Mouse (Mus musculus): ENCODE measurements around the gene Nkx2-1.
A peak's percentile ranks its signal among the peaks of the same experiment; 100 is the strongest.
"Not testable (repeated sequence)": the region's sequence is repeated elsewhere in the genome, so short reads cannot be mapped to it uniquely, and the experiment has no call there.

The Nkx2-1 gene

GRCm38 (mm10) chr12:56536884-56537265, at the start of gene Nkx2-1:
Nkx2-1 (minus strand) TSS chr12:56536908.
- DNase-seq (ENCODE audit: low read depth), result no peak

- DNase-seq (ENCODE audit: low read depth), result peak; percentile 36
These were observed 4.4 kb upstream of the Nkx2-1 start for GRCm38 (mm10) chr12:56541068-56541467.

GRCm38 (mm10) chr12:56540591-56540990, 3.9 kb upstream of the Nkx2-1 start:
- DNase-seq (ENCODE audit: low read depth), result no peak

- DNase-seq (ENCODE audit: low read depth), result no peak
These were observed 1.9 kb upstream of the Nkx2-1 start for GRCm38 (mm10) chr12:56538601-56539000.

- no peak for DNase-seq (ENCODE audit: low read depth)
These were observed 1.2 kb upstream of the Nkx2-1 start for GRCm38 (mm10) chr12:56537931-56538330.

DNA sequence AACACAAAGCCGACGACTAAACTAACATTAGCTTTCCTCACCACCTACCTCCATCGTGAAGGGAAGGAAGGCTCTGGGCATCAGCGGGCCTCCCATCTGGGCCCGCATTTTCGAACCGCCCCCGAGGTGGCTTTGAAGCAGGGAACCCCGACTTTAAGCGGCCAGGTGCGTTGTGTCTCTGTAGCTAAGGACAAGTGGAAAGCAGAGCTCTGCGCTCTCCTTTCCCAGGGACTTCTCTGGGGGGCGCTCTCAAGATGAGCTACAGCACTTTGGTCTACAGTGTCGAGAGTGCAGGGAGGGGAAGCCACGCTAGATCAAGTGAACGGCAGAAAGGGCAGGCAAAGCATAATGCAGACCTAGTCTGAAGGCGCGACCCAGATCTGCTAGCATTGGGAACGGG, 634 bp upstream of the Nkx2-1 start:
- DNase-seq (ENCODE audit: low read depth), result no peak

DNA sequence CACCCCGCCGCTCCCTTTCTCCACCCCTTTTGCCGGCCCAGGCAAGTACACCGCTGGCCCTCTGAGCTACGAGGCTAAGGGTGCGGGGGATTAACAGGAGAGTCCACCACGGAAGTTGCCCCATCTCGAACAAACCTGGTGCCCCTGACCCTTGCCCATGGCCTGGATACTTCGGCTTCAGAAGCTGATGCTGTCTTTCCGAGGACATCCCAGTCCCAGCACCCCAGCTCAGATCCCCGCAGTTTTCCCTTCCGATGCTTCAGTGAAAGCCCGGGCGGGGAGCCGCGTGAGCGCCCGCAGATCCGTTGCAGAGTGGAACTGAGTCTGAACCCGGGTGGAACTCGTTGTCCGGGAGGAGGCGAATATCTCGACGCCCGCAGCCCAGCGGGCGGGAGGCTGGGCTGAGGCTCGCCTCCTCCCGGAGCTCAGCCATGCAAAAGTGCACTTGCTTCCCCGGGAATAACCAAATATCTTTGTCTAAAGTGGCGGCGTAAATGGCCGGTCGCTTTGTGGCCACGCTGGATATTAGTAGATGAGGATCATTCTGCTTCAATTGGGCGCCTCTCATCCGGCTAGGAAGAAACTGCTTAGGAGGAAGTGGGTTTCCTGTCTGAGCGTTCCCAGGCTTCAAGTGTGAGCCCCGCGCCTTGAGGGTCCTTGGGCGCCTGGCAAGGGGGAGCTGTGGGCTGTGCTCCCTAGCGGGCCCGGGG, 379 bp downstream of the Nkx2-1 start:
- no peak for DNase-seq (ENCODE audit: low read depth)

GRCm38 (mm10) chr12:56535411-56536173, 1.1 kb downstream of the Nkx2-1 start:
- no peak for DNase-seq (ENCODE audit: low read depth)

GRCm38 (mm10) chr12:56534651-56535326, 1.9 kb downstream of the Nkx2-1 start:
- no peak for DNase-seq (ENCODE audit: low read depth)

GRCm38 (mm10) chr12:56534311-56534650, 2.4 kb downstream of the Nkx2-1 start:
- DNase-seq (ENCODE audit: low read depth), result no peak

GRCm38 (mm10) chr12:56533501-56534310, 3.0 kb downstream of the Nkx2-1 start:
- no peak for DNase-seq (ENCODE audit: low read depth)

DNA sequence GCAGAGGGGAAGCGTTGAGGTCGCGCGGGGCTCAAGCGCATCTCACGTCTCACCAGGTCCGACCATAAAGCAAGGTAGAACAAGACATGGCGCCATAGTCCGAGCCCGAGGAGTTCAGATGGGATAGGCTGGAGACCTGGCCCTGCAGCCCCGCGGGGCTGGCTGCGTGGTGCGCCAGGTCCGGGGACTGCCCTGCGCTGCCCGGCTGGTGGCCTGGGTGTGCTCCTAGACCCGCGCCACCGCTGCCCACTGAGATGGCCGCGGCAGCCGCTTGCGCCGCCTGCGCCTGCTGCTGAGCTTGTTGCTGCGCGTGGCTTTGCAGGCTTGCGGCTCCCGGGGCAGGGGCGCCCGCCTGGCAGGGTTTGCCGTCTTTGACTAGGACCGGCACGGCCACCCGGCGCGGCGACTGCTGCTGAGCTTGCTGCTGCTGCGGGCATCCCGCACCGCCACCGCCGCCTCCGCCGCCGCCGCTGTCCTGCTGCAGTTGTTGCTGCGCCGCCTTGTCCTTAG, 3.7 kb downstream of the Nkx2-1 start:
- DNase-seq (ENCODE audit: low read depth), result no peak

GRCm38 (mm10) chr12:56532142-56532541, 4.6 kb downstream of the Nkx2-1 start:
- DNase-seq (ENCODE audit: low read depth), result no peak

DNA sequence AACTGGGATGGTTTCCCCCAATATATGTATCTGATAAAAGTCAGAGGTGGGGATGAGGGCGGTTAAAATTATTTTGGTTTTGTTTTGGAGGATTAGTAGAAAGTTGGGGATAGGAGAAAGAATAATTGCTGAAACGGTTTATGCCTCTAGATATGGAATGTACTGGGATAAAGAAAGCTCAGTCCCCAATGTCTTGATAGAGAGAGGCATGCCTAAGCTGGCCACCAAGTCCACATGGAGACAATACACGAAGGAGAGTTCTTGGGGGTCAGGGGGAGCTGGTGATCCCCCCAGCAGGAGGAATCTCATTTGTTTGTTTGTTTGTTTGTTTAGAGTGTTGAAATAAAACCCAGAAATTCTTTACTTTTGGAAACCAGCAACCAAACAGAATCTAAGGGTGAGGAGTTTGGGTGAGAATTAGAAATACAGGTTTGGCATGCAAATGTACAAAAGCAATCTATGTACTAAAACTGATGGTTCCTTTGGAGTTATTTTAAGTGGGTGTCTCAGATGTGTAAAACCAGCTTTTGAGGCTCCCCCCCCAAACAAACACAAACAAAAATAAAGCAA, 5.6 kb downstream of the Nkx2-1 start:
- DNase-seq (ENCODE audit: low read depth), result no peak

- no peak for DNase-seq (ENCODE audit: low read depth)
These were observed 6.8 kb downstream of the Nkx2-1 start for GRCm38 (mm10) chr12:56529931-56530330.

DNA sequence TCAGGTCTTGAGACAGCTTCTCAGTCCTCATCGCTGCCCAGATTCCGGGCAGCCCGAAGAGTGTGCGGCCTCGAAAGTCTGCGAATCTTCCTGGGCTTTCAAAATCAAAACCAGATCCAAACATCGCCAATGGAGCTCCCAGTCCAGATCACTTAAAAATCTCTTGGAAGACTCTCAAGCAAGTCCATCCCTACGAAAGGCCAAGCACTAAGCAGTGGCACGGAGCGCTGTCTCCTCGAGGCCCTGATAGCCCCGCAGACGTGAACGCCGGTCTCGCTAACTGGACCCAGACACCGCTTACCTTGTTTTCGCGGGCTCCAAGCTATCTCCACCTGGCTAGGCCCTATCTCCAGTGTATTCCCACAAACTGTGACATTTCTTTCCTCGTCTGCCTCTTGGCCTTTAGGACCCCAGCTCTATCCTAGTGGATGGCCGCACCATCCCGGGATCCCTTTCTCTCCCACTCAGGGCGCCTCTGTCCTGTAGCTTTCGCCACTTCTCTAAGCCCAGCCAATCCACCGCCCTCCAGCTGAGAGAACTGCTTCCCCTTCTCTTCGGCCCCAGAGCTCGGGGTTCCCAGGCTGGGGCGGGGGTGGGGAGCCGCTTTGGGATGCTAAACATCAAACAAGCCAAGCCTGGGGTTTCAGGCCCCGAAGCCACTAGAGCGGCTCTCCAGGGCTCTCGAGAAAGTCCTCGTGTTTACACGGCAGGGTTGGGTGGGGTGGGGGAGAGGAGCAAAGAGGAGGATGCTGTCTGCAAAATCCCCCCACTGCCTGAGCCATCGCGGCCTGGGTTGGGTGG, 7.6 kb downstream of the Nkx2-1 start:
- DNase-seq (ENCODE audit: low read depth), result no peak

- DNase-seq (ENCODE audit: low read depth), result no peak
These were observed 8.6 kb downstream of the Nkx2-1 start for GRCm38 (mm10) chr12:56528034-56528570.

GRCm38 (mm10) chr12:56527071-56527470, 9.6 kb downstream of the Nkx2-1 start:
- DNase-seq (ENCODE audit: low read depth), result no peak

DNA sequence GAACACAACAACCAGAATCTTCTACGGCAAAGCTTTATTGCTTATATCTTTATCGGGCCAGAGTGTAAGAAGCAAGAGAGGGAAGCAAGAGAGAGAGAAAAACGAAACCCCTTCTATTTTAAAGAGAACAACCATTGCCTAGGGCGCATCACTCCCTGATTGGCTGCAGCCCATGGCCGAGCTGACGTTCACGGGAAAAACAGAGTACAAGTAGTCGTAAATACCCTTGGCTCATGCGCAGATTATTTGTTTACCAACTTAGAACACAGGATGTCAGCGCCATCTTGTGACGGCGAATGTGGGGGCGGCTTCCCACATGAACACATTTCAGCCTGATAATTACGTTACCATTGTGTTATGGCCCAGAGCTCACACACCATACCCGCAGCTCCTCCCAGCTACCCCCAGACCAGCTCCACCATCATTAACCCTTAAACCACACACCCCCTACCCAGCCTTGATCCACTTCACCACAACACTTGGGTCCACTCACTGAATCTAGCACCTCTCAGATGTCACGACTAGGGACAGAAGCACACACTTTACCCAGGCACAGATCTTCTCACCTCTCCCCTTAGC, 11.4 kb downstream of the Nkx2-1 start:
- not testable (repeated sequence) for DNase-seq (ENCODE audit: low read depth)

DNA sequence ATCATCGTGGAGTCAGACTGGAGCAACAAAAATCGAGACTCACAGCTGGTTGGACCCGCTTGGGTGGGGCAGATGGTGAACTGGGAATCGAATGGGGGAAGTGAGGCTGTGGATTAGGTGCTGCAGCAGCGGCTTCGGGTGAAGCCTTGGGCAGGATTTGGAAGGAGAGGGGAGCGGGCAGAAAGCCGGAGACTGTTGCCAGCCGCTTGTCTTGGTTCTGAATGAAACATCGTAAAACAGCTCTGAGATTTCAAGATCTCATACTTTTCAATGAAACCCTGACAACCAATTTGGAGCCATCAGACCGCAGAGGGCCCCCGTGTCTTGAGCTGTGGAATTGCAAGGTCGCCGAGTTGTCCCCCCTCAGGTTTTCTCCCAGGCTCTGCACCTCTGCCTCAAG, 12.5 kb downstream of the Nkx2-1 start:
- no peak for DNase-seq (ENCODE audit: low read depth)

Measured in c-Kit-positive CD71-negative TER-119-negative erythroid progenitor cells, embryonic 14.5 days (primary cell).